Mouse (Mus musculus): ENCODE measurements around the gene Pou5f1. TPM values are rescaled to one million over a fixed set of nuclear protein-coding genes. Genes with fewer than 3 reads are reported as not detected.

Pou5f1 gene
- total RNA-seq, 4 experiments from 2014 or later, result 0.21 to 0.34 (median 0.23) TPM; not detected in 1

- no peak for DNase-seq
Measured at GRCm38 (mm10) chr17:35551881-35552414, 46.1 kb downstream of the Pou5f1 start, which contains the start of gene Cdsn. Cdsn (plus strand) TSS chr17:35552128.

GRCm38 (mm10) chr17:35554321-35554720, 48.5 kb downstream of the Pou5f1 start:
- DNase-seq, result no peak

GRCm38 (mm10) chr17:35554761-35555397, 49.1 kb downstream of the Pou5f1 start:
- DNase-seq, result no peak

GRCm38 (mm10) chr17:35556186-35556765, 50.5 kb downstream of the Pou5f1 start:
- no peak for DNase-seq

- no peak for DNase-seq
Measured at GRCm38 (mm10) chr17:35556812-35557211, 51.0 kb downstream of the Pou5f1 start.

GRCm38 (mm10) chr17:35557351-35557750, 51.5 kb downstream of the Pou5f1 start:
- DNase-seq, result no peak

GRCm38 (mm10) chr17:35558216-35558615, 52.4 kb downstream of the Pou5f1 start:
- no peak for DNase-seq

Other genes with a start within 250 kb of the Pou5f1 start
- gene H2-D1, start 243.3 kb upstream of the Pou5f1 start, total RNA-seq (2022), result 100 to 1,000 TPM; 209 to 349 (median 279) TPM
- 1 to 10 TPM; 3.6 to 5.8 (median 4.6) TPM for gene H2-Q1, start 185.6 kb upstream of the Pou5f1 start, total RNA-seq (2022)
- gene H2-Q2, start 163.8 kb upstream of the Pou5f1 start, total RNA-seq (2022), result 1 to 10 TPM; 1.7 to 2.7 (median 2.3) TPM
- 10 to 100 TPM; 26.9 to 46.7 (median 37.7) TPM for gene H2-Q4, start 126.4 kb upstream of the Pou5f1 start, total RNA-seq (2022)
- 10 to 100 TPM in 2 of 4 experiments, 1 to 10 TPM in 2; 7.6 to 16.7 (median 11.1) TPM for gene H2-Q6, start 81.2 kb upstream of the Pou5f1 start, total RNA-seq (2022)
- gene H2-Q7, start 66.9 kb upstream of the Pou5f1 start, total RNA-seq (2022), result 10 to 100 TPM in 2 of 4 experiments, 1 to 10 TPM in 2; 7.6 to 11.5 (median 9.8) TPM
- 1 to 10 TPM; 1.9 to 7.9 (median 3.7) TPM for gene H2-Q10, start 35.9 kb upstream of the Pou5f1 start, total RNA-seq (2022)
- 1 to 10 TPM; 3.5 to 6.7 (median 4.8) TPM for gene Tcf19, start 10.8 kb downstream of the Pou5f1 start, total RNA-seq (2022)
- gene Cchcr1, start 11.1 kb downstream of the Pou5f1 start, total RNA-seq (2022), result 10 to 100 TPM in 3 of 4 experiments, 1 to 10 TPM in 1; 5.9 to 13.9 (median 12.9) TPM
- gene Psors1c2, start 27.2 kb downstream of the Pou5f1 start, total RNA-seq (2022), result not detected
- gene Cdsn, start 46.1 kb downstream of the Pou5f1 start, total RNA-seq (2022), result 10 to 100 TPM in 1 of 4 experiments, 1 to 10 TPM in 2, under 1 TPM in 1; 0.17 to 12.1 (median 3.0) TPM
- gene 2300002M23Rik, start 61.4 kb downstream of the Pou5f1 start, total RNA-seq (2022), result not detected
- not detected for gene Sfta2, start 95.5 kb downstream of the Pou5f1 start, total RNA-seq (2022)
- gene Gm9573, start 120.6 kb downstream of the Pou5f1 start, total RNA-seq (2022), result not detected
- gene Mucl3, start 137.7 kb downstream of the Pou5f1 start, total RNA-seq (2022), result not detected
- 10 to 100 TPM; 30.9 to 60.3 (median 45.3) TPM for gene Vars2, start 161.6 kb downstream of the Pou5f1 start, total RNA-seq (2022)
- 10 to 100 TPM; 23.5 to 30.6 (median 24.6) TPM for gene Gtf2h4, start 167.7 kb downstream of the Pou5f1 start, total RNA-seq (2022)
- gene Ddr1, start 198.6 kb downstream of the Pou5f1 start, total RNA-seq (2022), result 10 to 100 TPM; 40.1 to 81.5 (median 56.4) TPM

All from adrenal gland, adult 8-10 months (tissue).